Mouse (Mus musculus) B cell, adult (primary cell): ENCODE measurements around the gene Il17rd. TPM values are rescaled to one million over a fixed set of nuclear protein-coding genes. Genes with fewer than 3 reads are reported as not detected.

Experiments
- total RNA-seq: library from RNA; stranded (reverse); gene quantifications from 4 replicates; pipeline ENCODE4 v1.2.4, GENCODE M21; 2023; ENCODE audit not compliant: inconsistent age

Il17rd gene
- total RNA-seq = 0.10 to 3.3 TPM (median 1.7 TPM) in 4 replicates

GRCm38 (mm10) chr14:27038783-27039182 is at the start of gene Il17rd:
Gene Il17rd (plus strand): TSS chr14:27038941.

GRCm38 (mm10) chr14:26994211-26994741 is 44.5 kb upstream of the Il17rd start, which contains the start of gene Hesx1:
Gene Hesx1 (plus strand): TSS chr14:26994416.

DNA sequence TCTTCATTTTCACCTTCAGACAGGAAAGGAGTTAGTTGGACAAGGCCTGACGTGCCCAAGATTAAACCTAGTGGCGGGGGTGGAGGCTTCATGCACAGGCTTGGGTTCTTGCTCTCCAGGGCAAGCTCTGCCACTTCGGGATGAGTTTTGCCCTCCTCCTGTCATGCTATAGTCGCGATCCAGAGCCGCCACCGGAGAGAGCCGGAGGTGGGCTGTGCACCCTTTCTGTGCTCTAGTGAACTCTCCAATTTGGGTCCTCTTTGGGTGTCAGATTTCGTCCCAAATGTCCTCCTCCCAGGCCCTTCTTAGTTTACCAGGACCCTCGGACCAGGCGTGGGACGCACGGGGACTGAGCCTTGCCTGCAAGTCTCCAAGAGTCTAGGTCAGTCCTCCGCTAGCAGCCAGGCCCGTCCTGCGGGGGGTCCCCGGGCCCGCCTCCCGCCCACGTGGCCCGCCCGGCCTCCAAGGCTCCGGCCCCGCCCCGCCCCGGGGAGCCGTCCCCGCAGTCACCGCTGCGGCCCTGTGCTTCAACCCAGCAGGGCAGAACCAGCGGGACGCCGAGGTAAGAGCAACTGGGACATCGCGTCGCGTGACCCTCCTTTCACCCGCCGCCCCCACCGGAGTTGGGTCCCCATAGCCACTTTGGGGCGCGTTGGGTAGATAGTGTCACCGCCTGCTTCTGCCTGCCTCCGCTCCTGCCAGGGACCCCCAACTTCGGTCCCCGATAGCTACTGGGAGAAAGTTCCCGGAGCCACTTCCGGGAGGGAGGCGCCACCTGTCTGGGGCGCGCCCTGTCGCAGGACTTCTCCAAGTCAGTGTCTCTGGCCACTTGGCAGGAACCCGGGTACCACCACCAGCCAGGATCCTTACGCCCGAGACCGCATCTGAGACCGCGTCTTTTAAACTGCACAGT is 75.9 kb downstream of the Il17rd start, which contains the start of gene Arhgef3:
Arhgef3 (plus strand) TSS at position 538 of the 913 bp plus-strand sequence.

Other genes with a start within 250 kb of the Il17rd start
- not detected in 4 replicates for gene Asb14, start 144.4 kb upstream of the Il17rd start, total RNA-seq
- 17.9 to 50.5 TPM (median 33.6 TPM) in 4 replicates for gene Appl1, start 67.7 kb upstream of the Il17rd start, total RNA-seq
- not detected in 4 replicates for gene Hesx1, start 44.5 kb upstream of the Il17rd start, total RNA-seq
- gene Arhgef3, start 76.0 kb downstream of the Il17rd start, total RNA-seq = 93.4 to 106 TPM (median 105 TPM) in 4 replicates